Comparison of ENCODE assay signal across 8 mouse cellular contexts in genomic region chr6:29117417-29118104, GRCm38 (mm10). TPM values are rescaled to one million over a fixed set of nuclear protein-coding genes. Genes with fewer than 3 reads are reported as not detected.
DNase-seq lines count a peak whose midpoint lies in the region; ATAC-seq lines count a peak whose summit lies in the region.

No protein-coding gene starts in this region.

- no peak for ATAC-seq in erythroid progenitor cell, adult 5-6 weeks (replicated peaks; ENCODE audit: low FRiP score, poor library complexity, severe bottlenecking)

- peak; percentile 33 to 38 for DNase-seq in layer of hippocampus, postnatal 10 days (ENCODE audit: low spot score in 2 of 2)
- DNase-seq in layer of hippocampus, postnatal 25 days (ENCODE audit: extremely low spot score in 1 of 2, low spot score in 1 of 2) = no peak
- peak; percentile 37 for DNase-seq in adrenal gland, postnatal 25 days
- peak; percentile 30 for DNase-seq in gonadal fat pad, adult 2 months (ENCODE audit: low read depth)
- DNase-seq in left cerebral cortex, adult 8-10 months (ENCODE audit: low spot score in 2 of 2) = peak; percentile 40 to 67
- DNase-seq in ovary, postnatal 36 days (ENCODE audit: low spot score) = peak; percentile 43
- DNase-seq in embryo, embryonic 10 days (ENCODE audit: low spot score) = no peak

RNA-seq across cellular contexts. Expression of gene Rbm28, which starts 47.2 kb away (rescaled TPM):
- 10 to 100 TPM; 33.7 to 43.6 TPM for total RNA-seq in layer of hippocampus, postnatal 10 days (2021)
- 10 to 100 TPM; 35.6 to 49.6 TPM for total RNA-seq in layer of hippocampus, postnatal 25 days (2021)
- total RNA-seq in adrenal gland, postnatal 25 days (2021) = 33.1 and 34.2 TPM in 2 replicates
- polyA plus RNA-seq in gonadal fat pad, adult 2 months (2012; rRNA removed) = 12.8 and 18.1 TPM in 2 replicates
- total RNA-seq in left cerebral cortex, adult 8-10 months (2022) = 10 to 100 TPM; 29.5 to 37.0 (median 34.2) TPM
- total RNA-seq in erythroid progenitor cell, adult 5-6 weeks (2015; ENCODE audit: low replicate concordance) = 16.9 and 17.6 TPM in 2 replicates
- total RNA-seq in erythroid progenitor cell, adult 5-6 weeks (2017; ENCODE audit: low replicate concordance) = 12.3 and 12.9 TPM in 2 replicates

RNA-seq across cellular contexts. Expression of gene Lep, which starts 57.5 kb away (rescaled TPM):
- not detected for total RNA-seq in layer of hippocampus, postnatal 10 days (2021)
- total RNA-seq in layer of hippocampus, postnatal 25 days (2021) = not detected
- total RNA-seq in adrenal gland, postnatal 25 days (2021) = 3.0 and 6.3 TPM in 2 replicates
- 112 and 748 TPM in 2 replicates for polyA plus RNA-seq in gonadal fat pad, adult 2 months (2012; rRNA removed)
- not detected for total RNA-seq in left cerebral cortex, adult 8-10 months (2022)
- total RNA-seq in erythroid progenitor cell, adult 5-6 weeks (2015; ENCODE audit: low replicate concordance) = not detected in 2 replicates
- not detected in 2 replicates for total RNA-seq in erythroid progenitor cell, adult 5-6 weeks (2017; ENCODE audit: low replicate concordance)

Comparison
In these comparisons a context has a peak if more than half of its experiments do, and no peak if none do; other contexts are left out.
1. DNase-seq: peak in layer of hippocampus, postnatal 10 days (2 of 2), adrenal gland, postnatal 25 days (single experiment), gonadal fat pad, adult 2 months (single experiment), left cerebral cortex, adult 8-10 months (2 of 2) and ovary, postnatal 36 days (single experiment); none in layer of hippocampus, postnatal 25 days (0 of 2) and embryo, embryonic 10 days (single experiment).